Mouse (Mus musculus) thymus, postnatal 14 days (tissue): ENCODE data around the gene Eif4h.
A peak's percentile ranks its signal among the peaks of the same experiment; 100 is the strongest.

Source experiments
- DNase-seq: peaks from one replicate; pipeline ENCODE4 v3.0.0; 2021

Eif4h gene

GRCm38 (mm10) chr5:134604376-134604775, 34.9 kb downstream of the Eif4h start:
- no peak for DNase-seq

- no peak for DNase-seq
Observed at GRCm38 (mm10) chr5:134597711-134598110, 41.6 kb downstream of the Eif4h start.

- no peak for DNase-seq
Observed at GRCm38 (mm10) chr5:134593093-134593492, 46.2 kb downstream of the Eif4h start.

DNA sequence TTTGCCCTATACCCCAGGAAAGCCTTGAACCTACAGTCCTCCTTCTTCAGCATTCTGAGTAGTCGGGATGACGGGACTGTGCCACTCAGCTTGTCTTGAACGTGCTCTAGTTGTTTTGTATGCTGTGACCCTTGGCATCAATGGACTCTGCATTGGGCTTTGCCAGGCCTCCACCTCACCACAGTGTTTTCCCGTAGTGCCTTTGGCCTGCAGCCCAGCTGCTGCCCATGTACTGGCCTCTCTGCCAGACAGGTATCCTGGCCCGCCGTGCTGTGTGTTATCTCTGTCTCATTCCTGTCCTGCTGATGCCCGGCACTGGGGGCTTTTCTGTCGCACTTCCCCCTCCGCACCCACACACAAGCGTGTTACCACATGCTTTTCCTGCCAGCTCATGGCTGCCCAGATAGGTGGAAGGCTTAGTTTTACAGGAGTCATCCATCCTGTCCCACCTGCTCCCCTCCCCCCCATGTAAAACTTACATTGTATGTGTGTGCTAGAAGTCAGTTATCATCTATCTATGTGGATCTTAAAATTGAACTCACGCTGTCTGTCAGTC, 47.2 kb downstream of the Eif4h start:
- no peak for DNase-seq

GRCm38 (mm10) chr5:134589900-134590299, 49.4 kb downstream of the Eif4h start:
- no peak for DNase-seq

DNA sequence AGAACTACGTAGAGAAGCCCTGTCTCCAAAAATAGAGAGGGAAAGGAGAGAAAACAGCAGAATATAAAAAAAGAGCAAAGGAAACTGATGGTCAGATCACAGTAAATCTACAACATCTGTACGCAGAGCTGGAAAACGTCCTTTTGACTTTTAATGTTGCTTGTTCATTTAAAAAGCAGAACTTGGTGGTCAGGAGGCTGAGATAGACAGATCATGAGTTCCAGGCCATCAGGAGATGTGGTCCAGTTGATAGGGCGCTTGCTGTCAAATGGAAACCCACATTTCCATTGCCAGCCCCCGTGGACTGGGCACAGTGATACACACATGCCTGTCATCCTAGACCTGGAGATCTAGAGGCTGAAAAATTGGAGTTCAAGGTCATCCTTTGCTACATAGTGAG, 54.5 kb downstream of the Eif4h start:
- DNase-seq: no peak

DNA sequence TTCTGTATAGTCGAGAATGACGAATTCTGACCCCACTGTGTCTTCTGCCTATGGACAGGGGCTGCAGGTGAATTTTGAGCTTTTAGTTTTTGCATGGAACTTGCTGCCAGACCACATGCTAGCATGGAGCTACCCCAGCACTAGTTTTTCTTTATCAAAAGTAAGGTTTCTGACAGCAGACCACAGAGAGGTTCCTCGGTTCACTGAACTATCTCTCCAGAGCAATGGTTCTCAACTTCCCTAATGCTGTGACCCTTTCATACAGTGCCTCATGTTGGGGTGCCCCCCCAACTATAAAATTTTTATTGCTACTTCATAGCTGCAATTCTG, 55.4 kb downstream of the Eif4h start:
- DNase-seq: no peak

DNA sequence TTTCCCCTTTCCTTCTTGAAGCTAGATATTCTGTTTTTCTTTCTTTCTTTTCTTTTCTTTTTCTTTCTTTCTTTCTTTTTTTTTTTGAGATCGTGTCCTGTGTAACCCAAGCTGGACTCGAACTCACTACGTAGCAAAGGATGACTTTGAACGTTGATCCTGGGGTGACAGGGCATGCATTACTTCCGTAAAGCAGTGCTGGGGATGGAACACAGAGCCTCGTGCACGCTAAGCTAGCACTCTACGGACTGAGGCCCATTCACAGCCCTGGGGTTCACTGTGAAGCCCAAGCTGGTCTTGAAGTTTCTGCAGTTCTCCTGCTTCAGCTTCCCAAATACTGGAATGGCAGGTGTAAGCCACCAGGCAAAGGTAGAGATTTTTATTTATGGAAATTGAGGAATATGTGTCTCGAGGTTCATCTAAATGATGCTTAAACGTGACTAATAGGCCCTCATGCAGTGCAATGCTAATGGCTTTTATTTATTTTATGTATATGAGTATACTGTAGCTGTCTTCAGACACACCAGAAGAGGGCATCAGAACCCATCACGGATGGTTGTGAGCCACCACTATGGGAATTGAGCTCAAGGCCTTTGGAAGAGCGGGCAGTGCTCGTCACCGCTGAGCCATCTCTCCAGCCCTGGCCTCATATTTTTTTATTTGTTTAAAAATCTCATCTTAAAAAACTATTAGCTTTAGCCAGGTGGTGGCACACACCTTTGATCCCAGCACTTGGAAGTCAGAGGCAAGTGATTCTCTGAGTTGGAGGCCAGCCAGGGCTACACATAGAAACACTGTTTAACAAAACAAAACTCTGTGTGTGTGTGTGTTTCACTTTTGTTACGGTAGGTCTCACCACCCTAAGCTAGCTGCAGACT, 56.0 kb downstream of the Eif4h start:
- peak; percentile 16 for DNase-seq

- peak; percentile 98 for DNase-seq
Observed at GRCm38 (mm10) chr5:134582221-134582907, 56.9 kb downstream of the Eif4h start.

DNA sequence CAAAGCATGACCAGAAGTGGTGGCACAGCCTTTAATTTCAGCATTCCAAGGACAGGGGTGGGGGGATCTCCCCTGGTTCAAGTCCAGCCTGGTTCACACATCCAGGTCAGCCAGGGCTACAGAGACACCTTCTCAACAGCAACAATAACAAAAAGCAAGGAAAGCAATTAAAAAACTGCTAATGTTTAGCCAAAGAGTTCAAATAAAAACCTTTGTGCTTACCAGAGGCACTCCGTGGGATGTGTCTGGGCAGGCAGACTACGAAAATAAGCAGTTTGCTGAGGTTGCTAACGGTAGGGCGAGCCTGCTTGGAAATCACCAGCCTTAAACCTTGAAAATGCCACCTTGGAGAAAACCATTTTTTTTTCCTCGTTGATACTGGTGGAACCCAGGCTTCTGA, 58.1 kb downstream of the Eif4h start, which contains the start of gene Rfc2:
Gene Rfc2, plus strand, starts transcription at position 221 of the 400 bp plus-strand sequence.
- DNase-seq: no peak

DNA sequence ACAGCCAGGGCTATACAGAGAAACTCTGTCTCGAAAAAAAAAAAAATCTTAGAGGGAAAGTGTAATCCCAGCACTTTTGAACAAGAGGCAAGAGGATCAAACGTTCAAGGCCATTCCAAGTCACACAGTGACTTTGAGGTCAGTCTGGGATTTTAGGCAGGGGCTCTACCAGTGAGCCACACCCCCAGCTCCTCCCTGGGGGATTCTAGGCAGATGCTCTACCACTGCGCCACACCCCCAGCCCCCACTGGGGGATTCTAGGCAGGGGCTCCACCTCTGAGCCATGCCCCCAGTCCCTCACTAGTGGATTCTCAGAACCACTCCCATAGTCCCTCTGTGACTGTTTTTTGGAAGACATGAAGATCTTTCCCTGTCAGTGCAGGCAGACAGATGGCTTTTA, 60.2 kb downstream of the Eif4h start:
- DNase-seq: no peak

DNA sequence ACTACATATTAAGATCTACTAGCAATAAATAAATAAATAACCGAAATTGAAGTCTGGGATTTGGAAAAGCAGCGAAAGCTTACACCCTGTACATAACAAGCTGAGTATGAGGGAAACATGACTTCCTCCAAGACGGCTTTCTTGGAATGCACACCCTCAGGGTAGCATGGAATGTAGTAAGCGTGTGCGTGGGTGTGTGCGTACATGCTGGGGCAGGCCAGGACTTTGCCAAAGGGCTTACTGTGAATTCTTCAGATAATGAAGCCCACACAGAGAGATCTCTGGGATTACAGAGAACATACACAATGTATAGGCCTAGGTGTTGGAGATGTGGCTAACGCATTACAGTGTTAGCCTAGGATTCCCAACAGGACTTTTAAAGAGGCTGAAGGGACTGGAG, 61.8 kb downstream of the Eif4h start:
- DNase-seq: no peak

- DNase-seq: no peak
Observed at GRCm38 (mm10) chr5:134576517-134577220, 62.6 kb downstream of the Eif4h start.

GRCm38 (mm10) chr5:134575833-134576232, 63.5 kb downstream of the Eif4h start:
- no peak for DNase-seq

GRCm38 (mm10) chr5:134572508-134573214, 66.6 kb downstream of the Eif4h start:
- DNase-seq: no peak

- DNase-seq: peak; percentile 31
Observed at GRCm38 (mm10) chr5:134571730-134572507, 67.4 kb downstream of the Eif4h start.
